Mouse (Mus musculus) c-Kit-positive CD71-positive TER-119-negative erythroid progenitor cells, embryonic 14.5 days (primary cell): ENCODE measurements at regions not wholly inside any gene's neighbourhood (a gene's known extent, or its start where the extent isn't known, plus 50 kb on each side); places are given as distances from the start of the nearest gene placed in this dataset.

ENCODE experiments used
- DNase-seq: peaks from one replicate; pipeline ENCODE4 v3.0.0-alpha.2; 2013; ENCODE audit warnings: low read depth

DNA sequence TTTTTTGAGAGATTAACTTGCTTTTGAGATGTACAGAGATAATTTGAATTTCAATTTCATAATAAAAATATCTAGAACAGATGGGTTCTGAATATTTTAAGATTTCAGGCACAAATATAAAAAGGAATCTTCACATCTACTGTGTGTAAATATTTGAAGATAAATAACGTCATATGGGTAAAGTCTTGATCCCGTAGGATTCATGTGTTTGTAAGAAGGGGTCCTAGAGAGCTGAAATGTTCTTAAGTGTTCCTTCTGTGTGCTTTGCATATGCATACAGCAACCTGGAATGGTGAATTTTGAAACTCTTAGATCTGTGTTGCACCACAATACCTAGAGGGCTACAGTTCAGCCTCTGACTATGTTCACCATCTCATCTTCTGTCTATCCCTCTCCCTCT lies 131.4 kb upstream of the Slc35b3 start:
- no peak for DNase-seq

DNA sequence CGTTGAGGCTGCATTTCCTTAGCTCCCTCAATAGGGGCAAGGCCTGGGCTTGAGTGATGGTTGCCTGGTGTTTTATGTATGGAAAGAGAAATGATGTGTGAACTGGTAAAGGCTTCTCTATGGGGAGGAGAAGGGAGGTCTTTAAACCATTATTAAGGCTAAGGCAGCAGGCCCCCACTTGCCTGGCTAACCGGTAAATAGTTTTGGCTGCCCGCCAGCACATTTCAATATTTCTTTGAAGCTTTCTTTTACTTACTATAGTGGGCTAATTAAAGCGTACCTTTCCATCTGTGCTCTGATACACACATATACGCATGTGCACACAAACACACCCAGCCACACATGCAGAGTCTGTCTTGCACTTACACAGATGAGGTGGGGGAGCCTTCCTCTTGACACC lies 123.9 kb upstream of the Slc35b3 start:
- no peak for DNase-seq

DNA sequence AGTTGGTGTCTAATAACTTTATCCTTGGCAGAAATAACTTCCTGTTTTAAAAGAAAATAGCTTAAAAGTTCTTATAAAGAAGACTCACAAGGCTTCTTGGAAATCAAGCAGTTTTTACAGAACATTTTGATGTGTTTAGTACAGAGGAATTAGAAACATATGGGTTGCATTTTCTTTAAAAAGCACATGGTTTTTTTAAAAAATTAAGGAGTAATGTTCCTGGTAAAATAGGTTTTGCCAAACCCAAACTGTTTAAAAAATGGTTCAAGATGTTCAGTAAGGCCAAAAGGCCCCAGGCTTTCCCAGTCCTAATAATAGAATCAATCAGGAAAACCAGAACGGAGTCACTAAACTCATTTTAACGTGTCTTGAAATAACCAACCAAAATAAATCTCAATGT lies 113.5 kb upstream of the Slc35b3 start:
- no peak for DNase-seq

DNA sequence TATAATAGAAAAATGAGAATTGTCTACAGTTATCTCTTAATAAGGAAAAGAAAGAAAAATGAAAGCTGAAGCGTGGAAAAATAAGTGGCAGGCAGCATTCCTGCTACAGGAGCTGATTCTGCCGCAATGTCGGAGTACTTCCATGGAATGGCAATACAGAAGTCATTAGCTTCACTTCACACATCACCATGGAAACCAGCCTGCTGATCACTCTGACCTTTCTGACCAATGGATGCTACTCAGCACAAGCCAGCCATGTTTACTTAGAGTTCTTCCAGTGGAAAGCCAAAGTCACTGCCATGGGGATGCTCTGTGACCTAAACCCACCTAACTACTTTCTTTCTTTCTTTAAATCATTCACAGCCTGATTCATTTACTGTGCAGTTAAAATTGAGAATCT lies 71.6 kb upstream of the Slc35b3 start:
- DNase-seq, result no peak

DNA sequence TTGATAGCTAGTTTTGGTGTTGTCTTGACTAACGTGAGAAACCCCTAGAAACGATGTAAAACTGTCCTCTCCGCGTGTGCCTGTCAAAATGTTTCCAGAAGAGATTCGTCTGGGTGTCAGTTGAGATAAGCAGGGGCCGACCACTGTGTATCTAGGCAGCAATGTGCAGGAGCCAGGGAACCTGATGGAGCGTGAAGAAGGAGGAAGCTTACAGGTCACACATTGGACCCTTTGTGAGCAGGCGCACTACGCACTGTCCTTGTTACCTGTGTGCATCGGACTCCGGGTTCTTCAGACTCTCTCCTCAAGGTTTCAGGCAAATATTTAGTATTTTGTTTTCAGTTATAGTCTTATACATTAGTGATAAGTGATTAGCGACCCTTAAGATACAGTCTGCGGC lies 59.5 kb upstream of the Slc35b3 start:
- DNase-seq, result no peak

DNA sequence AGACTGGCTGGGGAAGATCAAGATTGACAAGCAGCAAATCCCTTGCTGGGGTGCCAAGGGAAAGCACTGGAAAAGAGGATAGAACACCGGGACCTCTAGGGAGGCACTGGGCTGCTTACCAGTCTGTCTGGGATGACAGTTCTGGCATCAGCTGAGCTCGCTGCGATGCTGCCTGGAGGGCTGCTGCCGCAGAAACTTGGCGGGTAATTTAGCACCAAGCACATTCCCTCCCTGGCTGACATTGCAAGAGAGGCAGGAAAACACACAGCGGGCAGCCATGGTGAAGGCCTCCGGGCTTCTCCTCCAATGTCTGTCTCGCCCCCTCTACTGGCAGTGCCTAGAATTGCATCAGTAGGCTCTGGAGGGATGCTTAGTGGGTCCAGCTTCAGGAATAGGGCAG lies 51.0 kb upstream of the Slc35b3 start:
- DNase-seq, result peak; percentile 40
